ENCODE assay signal across 22 mouse cellular contexts in the genomic region with DNA sequence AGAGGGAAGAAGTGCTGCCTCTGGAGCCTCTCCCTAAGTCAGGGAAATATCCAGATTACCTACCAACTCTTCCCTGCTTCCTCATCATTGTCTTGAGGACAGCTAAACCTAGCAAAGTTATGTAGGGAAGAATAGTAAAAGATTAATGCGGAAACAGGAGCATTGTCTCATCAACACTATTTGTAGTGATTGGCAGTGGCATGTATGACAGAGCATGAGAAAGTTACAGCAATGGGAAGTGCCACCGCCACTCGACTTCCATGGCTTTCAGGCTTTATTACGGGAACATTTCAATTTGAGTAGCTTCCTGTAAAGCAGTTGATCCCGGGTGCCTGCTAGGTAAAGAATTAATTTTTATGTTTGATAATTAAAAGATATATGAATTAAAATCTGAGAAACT.
"Had no signal": no experiment of that assay in that cellular context is flagged by ENCODE, and none has a peak within 500 bp of the region (broad histone marks: within the 10 kb centered on the region; RNA-seq: fewer than 3 reads in every experiment).

No protein-coding gene starts in this region.

- H3K4me3 ChIP-seq: liver, embryonic 15.5 days; lung, embryonic 15.5 days; megakaryocyte, embryonic 14.5 days; midbrain, embryonic 13.5 days; myocyte; neural tube, embryonic 13.5 days; neural tube, embryonic 15.5 days had no signal

- H3K9ac ChIP-seq: liver, embryonic 15.5 days; liver, postnatal 0 days; lung, embryonic 15.5 days; midbrain, embryonic 13.5 days; neural tube, embryonic 13.5 days; neural tube, embryonic 15.5 days had no signal

- H3K4me2 ChIP-seq: liver, embryonic 15.5 days; lung, embryonic 15.5 days; midbrain, embryonic 11.5 days; midbrain, embryonic 13.5 days; neural tube, embryonic 13.5 days; neural tube, embryonic 15.5 days had no signal

- ATAC-seq: liver, postnatal 0 days; lung, postnatal 0 days; midbrain, embryonic 13.5 days had no signal

- H3K27ac ChIP-seq: liver, embryonic 15.5 days; lung, embryonic 15.5 days; macrophage; midbrain, embryonic 13.5 days; neural tube, embryonic 13.5 days; neural tube, embryonic 15.5 days had no signal

- H3K36me3 ChIP-seq: liver, embryonic 15.5 days; lung, embryonic 15.5 days; neural tube, embryonic 15.5 days had no signal

- DNase-seq: liver, postnatal 0 days; lung, adult 2 months; lung, postnatal 14 days; lung, postnatal 36 days; retina, postnatal 1 day; right cerebral cortex, adult 18-20 months; right cerebral cortex, postnatal 25 days; right cerebral cortex, postnatal 4 days; spleen, adult 18-20 months; thymus, adult 18-20 months; thymus, postnatal 14 days; thymus, postnatal 36 days had no signal

- H3K27me3 ChIP-seq: liver, embryonic 15.5 days; lung, embryonic 15.5 days; megakaryocyte, embryonic 14.5 days; midbrain, embryonic 13.5 days; neural tube, embryonic 13.5 days; neural tube, embryonic 15.5 days had no signal

- H3K4me1 ChIP-seq: liver, embryonic 15.5 days; midbrain, embryonic 13.5 days; neural tube, embryonic 13.5 days; neural tube, embryonic 15.5 days had no signal

- H3K9me3 ChIP-seq: liver, embryonic 15.5 days; lung, embryonic 15.5 days; megakaryocyte, embryonic 14.5 days; midbrain, embryonic 13.5 days; neural tube, embryonic 13.5 days; neural tube, embryonic 15.5 days had no signal
